Mouse (Mus musculus) lung, embryonic 16.5 days (tissue): ENCODE measurements around the gene Josd1. TPM values are rescaled to one million over a fixed set of nuclear protein-coding genes. Genes with fewer than 3 reads are reported as not detected.

Experiments
- polyA plus RNA-seq: library from polyadenylated mRNA; unstranded; fragments of >200 nt; fragmentation: Nextera tagmentation; extraction: Ambion mirVana; gene quantifications from 2 replicates; pipeline ENCODE4 v1.2.1, GENCODE M21; 2015

The Josd1 gene
- polyA plus RNA-seq, 1 experiment from 2014 or later = 15.8 TPM

Other genes starting within 250 kb of the Josd1 start
- 54.7 and 58.0 TPM in 2 replicates for gene Csnk1e, start 232.4 kb downstream of the Josd1 start, polyA plus RNA-seq
- gene Kcnj4, start 182.7 kb downstream of the Josd1 start, polyA plus RNA-seq = not detected in 2 replicates
- 75.3 and 78.6 TPM in 2 replicates for gene Kdelr3, start 171.5 kb downstream of the Josd1 start, polyA plus RNA-seq
- 45.0 and 45.3 TPM in 2 replicates for gene Ddx17, start 141.2 kb downstream of the Josd1 start, polyA plus RNA-seq
- gene Dmc1, start 82.8 kb downstream of the Josd1 start, polyA plus RNA-seq = 3.2 and 3.3 TPM in 2 replicates
- gene Fam227a, start 29.0 kb downstream of the Josd1 start, polyA plus RNA-seq = 1.4 and 1.8 TPM in 2 replicates
- gene Cby1, start 28.7 kb downstream of the Josd1 start, polyA plus RNA-seq = 72.4 and 73.0 TPM in 2 replicates
- 225 and 239 TPM in 2 replicates for gene Tomm22, start 17.1 kb downstream of the Josd1 start, polyA plus RNA-seq
- gene Gtpbp1, start 2.9 kb upstream of the Josd1 start, polyA plus RNA-seq = 30.1 and 30.4 TPM in 2 replicates
- gene Sun2, start 54.6 kb upstream of the Josd1 start, polyA plus RNA-seq = 7.8 and 8.0 TPM in 2 replicates
- gene Dnal4, start 89.9 kb upstream of the Josd1 start, polyA plus RNA-seq = 66.9 and 72.1 TPM in 2 replicates
- gene Nptxr, start 116.8 kb upstream of the Josd1 start, polyA plus RNA-seq = 2.2 and 2.4 TPM in 2 replicates
- 0.39 and 0.60 TPM in 2 replicates for gene Npcd, start 146.3 kb upstream of the Josd1 start, polyA plus RNA-seq
- gene Cbx6, start 146.8 kb upstream of the Josd1 start, polyA plus RNA-seq = 73.5 and 80.7 TPM in 2 replicates
- gene Apobec3, start 203.7 kb upstream of the Josd1 start, polyA plus RNA-seq = 43.2 and 52.8 TPM in 2 replicates